Mouse (Mus musculus): ENCODE measurements at regions not wholly inside any gene's neighbourhood (a gene's known extent, or its start where the extent isn't known, plus 50 kb on each side); places are given as distances from the start of the nearest gene placed in this dataset.

DNA sequence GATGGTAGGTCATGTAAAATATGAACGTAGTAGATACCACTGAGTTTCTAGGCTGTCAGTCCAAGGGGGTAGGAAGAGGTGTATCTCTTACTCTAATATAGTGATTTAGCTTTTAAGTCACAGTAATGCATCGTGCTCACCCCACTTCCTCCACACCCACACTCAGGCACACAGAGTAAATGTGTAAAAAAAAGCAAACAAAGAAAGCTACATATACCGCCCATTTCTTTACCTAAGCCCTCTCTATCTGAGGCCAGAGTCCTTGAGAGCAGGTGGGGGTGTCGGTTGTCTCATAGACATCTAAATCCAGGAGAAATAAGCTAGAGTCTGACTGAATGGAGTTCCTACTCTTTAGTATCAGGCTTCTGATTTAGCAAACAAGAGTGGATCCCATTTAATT, 548.5 kb upstream of the Id4 start:
- Histone ChIP-seq H3K9ac (replicated peaks) (no peak overlapping the region), H3K4me2 (ENCODE audit: low read depth, low read length) (no peak overlapping the region), H3K4me1 (ENCODE audit: insufficient read depth) (no peaks in the 10 kb centered on the region; the same call in 1 of the 2 replicates), H3K36me3 (replicated peaks; ENCODE audit: insufficient read depth, low read length) (no peaks in the 10 kb centered on the region), H3K9me3 (ENCODE audit: low read length) (no peaks in the 10 kb centered on the region), H3K4me3 (ENCODE audit: low read depth, low read length) (no peak overlapping the region), H3K27ac (ENCODE audit: low read depth) (no peak overlapping the region), H3K27me3 (ENCODE audit: insufficient read depth, low read length) (no peaks in the 10 kb centered on the region)
- ATAC-seq (no peak), DNase-seq (no peak)
- TF ChIP-seq CTCF (IDR thresholded peaks at IDR 0.05; ENCODE audit: low read depth): no peak
- TF ChIP-seq EP300 (IDR thresholded peaks at IDR 0.05; ENCODE audit: low read depth): no peak
- WGBS (ENCODE audit: insufficient replicate concordance): 51% methylated on average over 4 of the region's 4 CpGs

DNA sequence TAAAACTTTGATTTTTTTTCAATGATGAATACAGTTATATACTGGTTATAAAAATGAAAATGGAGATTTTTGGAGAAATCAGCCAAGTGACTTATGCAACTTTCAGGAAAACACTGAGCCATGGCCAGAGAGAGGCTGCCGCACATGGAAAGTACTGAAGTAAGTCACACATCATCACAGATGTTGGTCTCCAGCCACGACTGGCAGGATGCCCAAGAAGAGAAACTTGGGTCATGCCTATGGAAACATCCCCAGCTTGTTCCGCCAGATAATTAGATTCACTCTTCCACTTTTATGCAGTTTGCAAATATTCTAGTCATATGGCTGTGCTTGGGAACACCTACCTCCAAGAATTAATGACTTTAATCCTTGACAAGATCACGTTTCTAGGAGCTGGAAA, 544.8 kb upstream of the Id4 start:
- WGBS (ENCODE audit: insufficient replicate concordance): 69% methylated on average over 4 of the region's 4 CpGs
- Histone ChIP-seq H3K9ac (replicated peaks) (no peak overlapping the region), H3K4me2 (ENCODE audit: low read depth, low read length) (no peak overlapping the region), H3K36me3 (replicated peaks; ENCODE audit: insufficient read depth, low read length) (no peaks in the 10 kb centered on the region), H3K27ac (ENCODE audit: low read depth) (no peak overlapping the region), H3K4me1 (ENCODE audit: insufficient read depth) (no peaks in the 10 kb centered on the region), H3K4me3 (ENCODE audit: low read depth, low read length) (no peak overlapping the region), H3K27me3 (ENCODE audit: insufficient read depth, low read length) (no peaks in the 10 kb centered on the region), H3K9me3 (ENCODE audit: low read length) (no peaks in the 10 kb centered on the region)
- ATAC-seq: no peak
- DNase-seq: no peak
- TF ChIP-seq EP300 (IDR thresholded peaks at IDR 0.05; ENCODE audit: low read depth): no peak
- no peak for TF ChIP-seq CTCF (IDR thresholded peaks at IDR 0.05; ENCODE audit: low read depth)

DNA sequence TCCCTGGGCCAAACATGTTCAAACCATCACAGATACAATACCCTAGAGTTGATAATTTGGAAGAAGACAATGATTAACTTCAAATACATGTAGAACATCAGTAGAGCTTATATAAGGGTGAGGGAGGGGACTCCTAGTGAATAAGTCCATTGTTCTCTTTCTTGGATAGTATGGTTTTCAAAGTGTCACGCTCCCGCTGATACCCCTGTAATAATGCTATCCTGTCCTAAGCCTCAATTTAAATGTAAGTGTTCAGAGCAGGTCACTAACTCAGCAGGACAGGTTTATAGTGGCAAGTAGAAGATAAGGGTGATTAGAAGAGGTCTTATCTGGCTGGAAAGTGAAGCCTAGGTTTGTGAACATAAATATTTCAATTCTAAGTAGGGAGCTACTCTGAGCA, 540.4 kb upstream of the Id4 start:
- Histone ChIP-seq H3K27me3 (ENCODE audit: insufficient read depth, low read length) (no peaks in the 10 kb centered on the region), H3K27ac (ENCODE audit: low read depth) (no peak overlapping the region), H3K9me3 (ENCODE audit: low read length) (no peaks in the 10 kb centered on the region), H3K4me1 (ENCODE audit: insufficient read depth) (no peaks in the 10 kb centered on the region), H3K36me3 (replicated peaks; ENCODE audit: insufficient read depth, low read length) (no peaks in the 10 kb centered on the region), H3K9ac (replicated peaks) (no peak overlapping the region), H3K4me2 (ENCODE audit: low read depth, low read length) (no peak overlapping the region), H3K4me3 (ENCODE audit: low read depth, low read length) (no peak overlapping the region)
- no peak for ATAC-seq
- no peak for DNase-seq
- 84% methylated on average over 2 of the region's 2 CpGs for WGBS (ENCODE audit: insufficient replicate concordance)
- TF ChIP-seq EP300 (IDR thresholded peaks at IDR 0.05; ENCODE audit: low read depth) (no peak), CTCF (IDR thresholded peaks at IDR 0.05; ENCODE audit: low read depth) (no peak)

DNA sequence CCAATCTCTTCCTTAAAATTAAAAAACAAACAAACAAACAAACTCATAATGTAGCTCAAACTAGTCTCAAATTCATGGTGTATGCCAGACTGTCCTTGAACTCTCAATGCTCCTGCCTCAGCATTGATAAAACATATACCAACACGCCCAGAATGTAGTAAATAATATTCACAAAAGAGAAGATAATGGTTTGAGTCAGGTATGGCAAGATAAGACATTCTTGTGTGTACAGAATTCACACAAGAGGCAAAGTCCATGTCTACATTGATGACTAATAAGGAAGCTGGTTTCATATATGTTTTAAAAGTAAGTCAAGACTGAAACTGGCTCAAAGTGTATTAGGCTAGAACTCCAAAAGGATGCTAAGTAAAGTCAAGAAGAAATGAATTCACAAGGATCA, 526.6 kb upstream of the Id4 start:
- Histone ChIP-seq H3K27me3 (ENCODE audit: insufficient read depth, low read length) (no peaks in the 10 kb centered on the region), H3K4me2 (ENCODE audit: low read depth, low read length) (no peak overlapping the region), H3K4me1 (ENCODE audit: insufficient read depth) (no peaks in the 10 kb centered on the region), H3K9ac (replicated peaks) (no peak overlapping the region), H3K4me3 (ENCODE audit: low read depth, low read length) (no peak overlapping the region), H3K36me3 (replicated peaks; ENCODE audit: insufficient read depth, low read length) (no peaks in the 10 kb centered on the region), H3K27ac (ENCODE audit: low read depth) (no peak overlapping the region), H3K9me3 (ENCODE audit: low read length) (peaks cover 7% of the 10 kb centered on the region; the same call in 1 of the 2 replicates)
- WGBS (ENCODE audit: insufficient replicate concordance): 43% methylated on average over 1 of the region's 1 CpGs
- ATAC-seq (no peak), DNase-seq (no peak)
- TF ChIP-seq EP300 (IDR thresholded peaks at IDR 0.05; ENCODE audit: low read depth) (no peak), CTCF (IDR thresholded peaks at IDR 0.05; ENCODE audit: low read depth) (no peak)

DNA sequence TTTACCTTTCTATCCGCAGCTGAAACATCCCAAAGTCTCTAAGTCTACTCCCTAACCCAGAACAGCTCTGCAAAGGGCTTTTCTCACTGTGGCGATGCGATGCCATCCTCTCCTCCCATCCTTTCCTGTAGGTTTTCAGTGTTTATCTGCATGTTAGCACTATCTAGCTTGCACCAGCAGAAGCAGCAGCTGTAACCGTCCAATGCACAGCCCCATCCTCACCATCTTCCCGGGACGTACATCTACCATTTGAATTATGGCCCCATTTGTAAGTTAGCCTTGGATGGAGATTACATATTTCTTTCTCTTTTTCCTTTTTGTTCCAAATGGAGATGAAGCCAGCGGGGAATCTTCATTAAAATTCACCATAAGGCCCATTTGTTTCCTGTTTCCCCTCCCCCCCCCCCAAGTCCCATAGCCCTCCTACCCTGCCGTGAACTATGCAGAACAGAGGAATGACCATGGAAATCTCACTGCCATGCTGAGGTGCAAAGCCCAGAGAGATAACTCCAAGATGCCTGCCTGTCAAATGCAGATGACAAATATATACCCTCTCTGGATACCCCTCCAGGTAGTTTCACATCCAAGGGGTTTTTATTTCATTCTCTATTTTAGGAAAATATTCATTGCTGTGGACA, 525.5 kb upstream of the Id4 start:
- DNase-seq (no peak), ATAC-seq (no peak)
- Histone ChIP-seq H3K27me3 (ENCODE audit: insufficient read depth, low read length) (no peaks in the 10 kb centered on the region), H3K9me3 (ENCODE audit: low read length) (peaks cover 7% of the 10 kb centered on the region; the same call in 1 of the 2 replicates), H3K4me2 (ENCODE audit: low read depth, low read length) (no peak overlapping the region), H3K9ac (replicated peaks) (no peak overlapping the region), H3K36me3 (replicated peaks; ENCODE audit: insufficient read depth, low read length) (no peaks in the 10 kb centered on the region), H3K4me1 (ENCODE audit: insufficient read depth) (no peaks in the 10 kb centered on the region), H3K4me3 (ENCODE audit: low read depth, low read length) (no peak overlapping the region), H3K27ac (ENCODE audit: low read depth) (no peak overlapping the region)
- TF ChIP-seq CTCF (IDR thresholded peaks at IDR 0.05; ENCODE audit: low read depth): no peak
- no peak for TF ChIP-seq EP300 (IDR thresholded peaks at IDR 0.05; ENCODE audit: low read depth)
- whole genome bisulfite sequencing (ENCODE audit: insufficient replicate concordance): 73% methylated on average over 8 of the region's 8 CpGs

DNA sequence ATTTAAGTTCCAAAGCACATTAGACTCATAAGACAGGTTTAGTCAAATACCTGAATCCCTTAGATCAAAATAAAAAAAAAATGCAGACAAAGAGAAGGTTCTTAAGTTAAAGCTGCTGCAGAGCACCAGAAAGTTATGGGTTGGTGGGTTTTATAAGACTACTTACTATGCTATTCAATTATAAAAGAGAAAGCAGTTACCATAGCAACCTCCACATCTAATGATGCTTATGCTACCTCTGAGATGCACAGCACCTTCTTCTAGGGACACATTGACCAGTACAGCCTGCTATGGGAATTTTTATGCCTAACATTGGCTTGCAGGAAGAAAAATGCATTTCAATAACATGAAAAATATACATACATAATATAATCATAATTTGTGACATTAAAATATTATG, 512.1 kb upstream of the Id4 start:
- Histone ChIP-seq H3K36me3 (replicated peaks; ENCODE audit: insufficient read depth, low read length) (no peaks in the 10 kb centered on the region), H3K4me3 (ENCODE audit: low read depth, low read length) (no peak overlapping the region), H3K9me3 (ENCODE audit: low read length) (no peaks in the 10 kb centered on the region), H3K9ac (replicated peaks) (no peak overlapping the region), H3K27me3 (ENCODE audit: insufficient read depth, low read length) (no peaks in the 10 kb centered on the region), H3K4me2 (ENCODE audit: low read depth, low read length) (no peak overlapping the region), H3K27ac (ENCODE audit: low read depth) (no peak overlapping the region), H3K4me1 (ENCODE audit: insufficient read depth) (no peaks in the 10 kb centered on the region)
- DNase-seq: no peak
- no peak for ATAC-seq
- TF ChIP-seq CTCF (IDR thresholded peaks at IDR 0.05; ENCODE audit: low read depth) (no peak), EP300 (IDR thresholded peaks at IDR 0.05; ENCODE audit: low read depth) (no peak)

DNA sequence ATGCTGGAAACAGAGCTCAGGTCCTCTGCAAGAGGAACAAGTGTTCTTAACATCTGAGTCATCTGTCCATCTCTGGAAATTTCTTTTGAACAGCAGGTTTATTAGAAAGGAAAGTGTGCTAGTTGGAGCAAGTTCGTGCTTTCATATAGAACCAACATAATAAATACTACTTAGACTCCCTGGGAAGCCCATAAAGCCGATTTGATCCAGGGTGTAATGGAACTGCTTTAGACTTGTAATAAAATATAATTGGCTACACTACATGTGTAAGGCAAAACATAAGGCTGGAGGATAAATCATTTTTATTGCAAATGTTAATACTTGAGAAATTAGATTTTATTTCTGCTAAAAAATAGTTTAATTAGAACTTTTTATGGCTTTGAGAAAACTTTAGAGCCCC, 510.0 kb upstream of the Id4 start:
- ATAC-seq (no peak), DNase-seq (no peak)
- Histone ChIP-seq H3K4me3 (ENCODE audit: low read depth, low read length) (no peak overlapping the region), H3K9ac (replicated peaks) (no peak overlapping the region), H3K36me3 (replicated peaks; ENCODE audit: insufficient read depth, low read length) (no peaks in the 10 kb centered on the region), H3K9me3 (ENCODE audit: low read length) (no peaks in the 10 kb centered on the region), H3K27ac (ENCODE audit: low read depth) (no peak overlapping the region), H3K4me2 (ENCODE audit: low read depth, low read length) (no peak overlapping the region), H3K27me3 (ENCODE audit: insufficient read depth, low read length) (no peaks in the 10 kb centered on the region), H3K4me1 (ENCODE audit: insufficient read depth) (no peaks in the 10 kb centered on the region)
- 77% methylated on average over 2 of the region's 2 CpGs for WGBS (ENCODE audit: insufficient replicate concordance)
- TF ChIP-seq CTCF (IDR thresholded peaks at IDR 0.05; ENCODE audit: low read depth) (no peak), EP300 (IDR thresholded peaks at IDR 0.05; ENCODE audit: low read depth) (no peak)

Measured in liver, postnatal 0 days (tissue).